Mouse (Mus musculus) MEL (cell line): Measurements from ENCODE around the gene Gm37596. TPM values are rescaled to one million over a fixed set of nuclear protein-coding genes. Genes with fewer than 3 reads are reported as not detected.

Experiments
- DNase-seq: peaks from one replicate; pipeline ENCODE4 v3.0.0; 2011; ENCODE audit warnings: low read depth, low spot score
- H3K27ac ChIP-seq: 2 replicates; pipeline ENCODE4 v1.5.1; 2012; ENCODE audit warnings: low read depth, mild to moderate bottlenecking, control low read depth, low read length, moderate library complexity; ENCODE audit not compliant: control insufficient read depth
- H3K27me3 ChIP-seq, 2 experiments: fragments of 150-350 bp in 1 of 2; sonication (generic) in 1 of 2; 2 replicates each; pipeline ENCODE4 v1.6.1; 2012; ENCODE audit warnings: low read length in 2 of 2, mild to moderate bottlenecking in 2 of 2, improper control_type of control experiment in 1 of 2, moderate library complexity in 1 of 2; ENCODE audit not compliant: insufficient read depth in 2 of 2, control insufficient read depth in 1 of 2
- H3K36me3 ChIP-seq, 2 experiments: 2 replicates each; pipeline ENCODE4 v1.6.1; 2012 to 2014; ENCODE audit warnings: low read length in 2 of 2, improper control_type of control experiment in 1 of 2, inconsistent platforms in 1 of 2, mild to moderate bottlenecking in 1 of 2; ENCODE audit not compliant: insufficient read depth in 2 of 2, control insufficient read depth in 1 of 2
- H3K4me1 ChIP-seq, 2 experiments: fragments of 150-350 bp in 1 of 2; sonication (generic) in 1 of 2; 2 replicates each; pipeline ENCODE4 v1.6.1; 2012; ENCODE audit warnings: low read length in 2 of 2, improper control_type of control experiment in 1 of 2, mild to moderate bottlenecking in 1 of 2; ENCODE audit not compliant: insufficient read depth in 2 of 2, control insufficient read depth in 1 of 2
- H3K4me3 ChIP-seq, 2 experiments: fragments of 150-350 bp in 1 of 2; sonication (generic) in 1 of 2; 2 replicates each; pipeline ENCODE4 v1.5.1; 2012; ENCODE audit warnings: low read depth in 2 of 2, low read length in 2 of 2, mild to moderate bottlenecking in 2 of 2, moderate library complexity in 2 of 2, control low read depth in 1 of 2, improper control_type of control experiment in 1 of 2; ENCODE audit not compliant: control insufficient read depth in 1 of 2, insufficient read depth in 1 of 2
- H3K79me2 ChIP-seq: 2 replicates; pipeline ENCODE4 v1.6.1; 2012; ENCODE audit warnings: mild to moderate bottlenecking, low read length, moderate library complexity; ENCODE audit not compliant: control insufficient read depth, poor library complexity, insufficient read depth
- H3K9ac ChIP-seq: 2 replicates; pipeline ENCODE4 v1.6.1; 2012; ENCODE audit warnings: low read depth, mild to moderate bottlenecking, control low read depth, low read length, moderate library complexity; ENCODE audit not compliant: control insufficient read depth, poor library complexity, severe bottlenecking
- H3K9me3 ChIP-seq: fragments of 150-350 bp; sonication (generic); replicated peaks from 2 replicates; pipeline ENCODE4 v1.6.1; 2012; ENCODE audit warnings: mild to moderate bottlenecking, low read length, improper control_type of control experiment, moderate library complexity; ENCODE audit not compliant: insufficient read depth
- BHLHE40 ChIP-seq: IDR thresholded peaks from 2 replicates; pipeline ENCODE4 v1.6.1; 2012; ENCODE audit warnings: low read depth, mild to moderate bottlenecking, inconsistent platforms, low read length, improper control_type of control experiment, borderline replicate concordance
- CHD2 ChIP-seq: IDR thresholded peaks from 2 replicates; pipeline ENCODE4 v1.6.1; 2011; ENCODE audit warnings: low read length, improper control_type of control experiment
- CTCF ChIP-seq, 3 experiments: IDR thresholded peaks in 2 of 3; conservative IDR thresholded peaks in 1 of 3; 2 replicates each; pipeline ENCODE4 v1.5.1; 2011 to 2012; ENCODE audit warnings: low read length in 3 of 3, low read depth in 2 of 3, mild to moderate bottlenecking in 2 of 3, improper control_type of control experiment in 1 of 3, inconsistent platforms in 1 of 3, mixed read lengths in 1 of 3, moderate library complexity in 1 of 3; ENCODE audit not compliant: control insufficient read depth in 1 of 3, insufficient read depth in 1 of 3, poor library complexity in 1 of 3, severe bottlenecking in 1 of 3
- E2F4 ChIP-seq: IDR thresholded peaks from 2 replicates; pipeline ENCODE4 v1.6.1; 2011; ENCODE audit warnings: low read depth, low read length, improper control_type of control experiment, borderline replicate concordance
- ELF1 ChIP-seq: IDR thresholded peaks from 2 replicates; pipeline ENCODE4 v1.6.1; 2014; ENCODE audit warnings: low read depth, mild to moderate bottlenecking, inconsistent platforms, low read length, improper control_type of control experiment, moderate library complexity
- EP300 ChIP-seq, 2 experiments: IDR thresholded peaks; 2 replicates each; pipeline ENCODE4 v1.6.1; 2011; ENCODE audit warnings: improper control_type of control experiment in 2 of 2, low read length in 2 of 2, low read depth in 1 of 2, mild to moderate bottlenecking in 1 of 2
- ETS1 ChIP-seq: IDR thresholded peaks from 2 replicates; pipeline ENCODE4 v1.6.1; 2012; ENCODE audit warnings: low read depth, mild to moderate bottlenecking, inconsistent platforms, low read length, improper control_type of control experiment, moderate library complexity
- GATA1 ChIP-seq: IDR thresholded peaks from 2 replicates; pipeline ENCODE4 v1.6.1; 2011; ENCODE audit warnings: low read depth, low read length, improper control_type of control experiment
- HCFC1 ChIP-seq: IDR thresholded peaks from 2 replicates; pipeline ENCODE4 v1.6.1; 2012; ENCODE audit warnings: low read depth, mild to moderate bottlenecking, inconsistent platforms, low read length, improper control_type of control experiment, moderate library complexity
- KAT2A ChIP-seq: conservative IDR thresholded peaks from 2 replicates; pipeline ENCODE4 v1.6.1; 2012; ENCODE audit warnings: low read depth, low read length, improper control_type of control experiment, inconsistent platforms
- MAFK ChIP-seq: IDR thresholded peaks from 2 replicates; pipeline ENCODE4 v1.6.1; 2011; ENCODE audit warnings: low read depth, mild to moderate bottlenecking, low read length, improper control_type of control experiment, borderline replicate concordance
- MAX ChIP-seq: IDR thresholded peaks from 2 replicates; pipeline ENCODE4 v1.6.1; 2011; ENCODE audit warnings: low read length, improper control_type of control experiment
- MAZ ChIP-seq: IDR thresholded peaks from 2 replicates; pipeline ENCODE4 v1.6.1; 2012; ENCODE audit warnings: low read depth, mild to moderate bottlenecking, inconsistent platforms, low read length, improper control_type of control experiment
- MEF2A ChIP-seq: IDR thresholded peaks from 2 replicates; pipeline ENCODE4 v1.6.1; 2014; ENCODE audit warnings: low read depth, mild to moderate bottlenecking, inconsistent platforms, low read length, improper control_type of control experiment; ENCODE audit not compliant: poor library complexity, insufficient replicate concordance, severe bottlenecking; ENCODE audit errors: extremely low read depth
- MYB ChIP-seq: IDR thresholded peaks from 2 replicates; pipeline ENCODE4 v1.6.1; 2011; ENCODE audit warnings: mild to moderate bottlenecking, low read depth, low read length, improper control_type of control experiment
- NRF1 ChIP-seq: IDR thresholded peaks from 2 replicates; pipeline ENCODE4 v1.6.1; 2014; ENCODE audit warnings: low read depth, mild to moderate bottlenecking, inconsistent platforms, low read length, improper control_type of control experiment, moderate library complexity; ENCODE audit not compliant: poor library complexity, insufficient read depth, severe bottlenecking
- POLR2A ChIP-seq, 2 experiments: IDR thresholded peaks; 2 replicates each; pipeline ENCODE4 v1.6.1; 2011 to 2012; ENCODE audit warnings: low read length in 2 of 2, mild to moderate bottlenecking in 2 of 2, control low read depth in 1 of 2, improper control_type of control experiment in 1 of 2, low read depth in 1 of 2, moderate library complexity in 1 of 2; ENCODE audit not compliant: control insufficient read depth in 1 of 2, insufficient read depth in 1 of 2, poor library complexity in 1 of 2
- POLR2AphosphoS5 ChIP-seq: IDR thresholded peaks from 2 replicates; pipeline ENCODE4 v1.6.1; 2012; ENCODE audit warnings: low read depth, borderline replicate concordance, mild to moderate bottlenecking, inconsistent platforms, low read length, moderate library complexity, mixed read lengths
- RAD21 ChIP-seq: IDR thresholded peaks from 2 replicates; pipeline ENCODE4 v1.6.1; 2011; ENCODE audit warnings: mild to moderate bottlenecking, low read depth, low read length, improper control_type of control experiment
- SIN3A ChIP-seq: IDR thresholded peaks from 2 replicates; pipeline ENCODE4 v1.6.1; 2012; ENCODE audit warnings: low read length, improper control_type of control experiment, inconsistent platforms
- SMC3 ChIP-seq: IDR thresholded peaks from 2 replicates; pipeline ENCODE4 v1.6.1; 2011; ENCODE audit warnings: low read depth, low read length, improper control_type of control experiment
- TBP ChIP-seq: IDR thresholded peaks from 2 replicates; pipeline ENCODE4 v1.8.0; 2011; ENCODE audit warnings: low read depth, low read length, improper control_type of control experiment
- TCF12 ChIP-seq: IDR thresholded peaks from 2 replicates; pipeline ENCODE4 v1.6.1; 2014; ENCODE audit warnings: low read depth, mild to moderate bottlenecking, inconsistent platforms, low read length, improper control_type of control experiment, moderate library complexity
- USF1 ChIP-seq: IDR thresholded peaks from 2 replicates; pipeline ENCODE4 v1.6.1; 2014; ENCODE audit warnings: low read depth, mild to moderate bottlenecking, inconsistent platforms, low read length, improper control_type of control experiment, moderate library complexity
- USF2 ChIP-seq, 2 experiments: IDR thresholded peaks; 2 replicates each; pipeline ENCODE4 v1.6.1; 2011 to 2012; ENCODE audit warnings: improper control_type of control experiment in 2 of 2, low read length in 2 of 2, borderline replicate concordance in 1 of 2, inconsistent platforms in 1 of 2, low read depth in 1 of 2, mild to moderate bottlenecking in 1 of 2; ENCODE audit not compliant: insufficient read depth in 1 of 2
- ZMIZ1 ChIP-seq: IDR thresholded peaks from 2 replicates; pipeline ENCODE4 v1.6.1; 2012; ENCODE audit warnings: low read depth, mild to moderate bottlenecking, inconsistent platforms, low read length, improper control_type of control experiment, moderate library complexity
- polyA plus RNA-seq, 2 experiments: library from polyadenylated mRNA; stranded (reverse) in 1 of 2; unstranded in 1 of 2; fragments of >175 nt in 1 of 2; fragments of >200 nt in 1 of 2; gene quantifications; 2 replicates each; pipeline versions ENCODE4 v1.2.1 to v1.2.4; 2012; ENCODE audit warnings: low replicate concordance in 2 of 2, low read depth in 1 of 2; ENCODE audit not compliant: insufficient read length in 2 of 2, insufficient read depth in 1 of 2, missing spikeins in 1 of 2
- total RNA-seq: library from RNA; depleted of rRNA; stranded (reverse); fragments of 300-350 nt; gene quantifications from 2 replicates; pipeline ENCODE4 v1.2.3, GENCODE M21; 2012

The Gm37596 gene
- total and polyA plus RNA-seq, 3 experiments: 0.10 TPM; not detected in 2

- Histone ChIP-seq H3K4me1 (no peaks in the 10 kb centered on the region), H3K9me3 (no peaks in the 10 kb centered on the region), H3K9ac (no peak overlapping the region), H3K36me3 (no peaks in the 10 kb centered on the region), H3K27ac (no peak overlapping the region), H3K27me3 (no peaks in the 10 kb centered on the region), H3K79me2 (no peaks in the 10 kb centered on the region), H3K4me3 (no peak overlapping the region)
- DNase-seq: no peak
- no peak for TF ChIP-seq GATA1
- TF ChIP-seq E2F4: no peak
- no peak for TF ChIP-seq RAD21
- TF ChIP-seq POLR2AphosphoS5: no peak
- TF ChIP-seq POLR2A (IDR thresholded peaks at IDR 0.05; ENCODE audit: control insufficient read depth in 1 of 2, insufficient read depth in 1 of 2, low read depth in 1 of 2, low read length in 2 of 2, poor library complexity in 1 of 2): no peak
- no peak for TF ChIP-seq BHLHE40
- TF ChIP-seq CTCF (IDR thresholded peaks at IDR 0.05 in 2 of 3, conservative IDR thresholded peaks at IDR 0.05 in 1 of 3; ENCODE audit: control insufficient read depth in 1 of 3, insufficient read depth in 1 of 3, low read depth in 2 of 3, low read length in 3 of 3, poor library complexity in 1 of 3, severe bottlenecking in 1 of 3): no peak
- TF ChIP-seq TBP: no peak
- TF ChIP-seq SIN3A: no peak
- TF ChIP-seq MEF2A: no peak
- TF ChIP-seq USF2 (IDR thresholded peaks at IDR 0.05; ENCODE audit: borderline replicate concordance in 1 of 2, insufficient read depth in 1 of 2, low read depth in 1 of 2, low read length in 2 of 2): no peak
- no peak for TF ChIP-seq TCF12
Measured at GRCm38 (mm10) chr3:93654260-93654659, 38.6 kb downstream of the Gm37596 start.

- Histone ChIP-seq H3K4me1 (no peaks in the 10 kb centered on the region), H3K9me3 (no peaks in the 10 kb centered on the region), H3K4me3 (no peak within 1 kb of the TSS), H3K9ac (no peak within 1 kb of the TSS), H3K27me3 (no peaks in the 10 kb centered on the region), H3K79me2 (no peaks in the 10 kb centered on the region), H3K36me3 (no peaks in the 10 kb centered on the region), H3K27ac (no peak within 1 kb of the TSS)
- TF ChIP-seq USF2 (IDR thresholded peaks at IDR 0.05; ENCODE audit: borderline replicate concordance in 1 of 2, insufficient read depth in 1 of 2, low read depth in 1 of 2, low read length in 2 of 2) (no peak), SIN3A (no peak), USF1 (no peak), HCFC1 (no peak), SMC3 (no peak), EP300 (IDR thresholded peaks at IDR 0.05; ENCODE audit: low read depth in 1 of 2, low read length in 2 of 2) (no peak), BHLHE40 (no peak), TBP (no peak), MAX (no peak), MEF2A (no peak), CHD2 (no peak), MYB (no peak), KAT2A (no peak), NRF1 (no peak), MAZ (no peak), ELF1 (no peak), ZMIZ1 (no peak), MAFK (no peak), RAD21 (no peak), ETS1 (no peak)
- no peak for DNase-seq
Measured at GRCm38 (mm10) chr3:93652586-93652985, 40.3 kb downstream of the Gm37596 start, which contains the start of gene Tdpoz2. Tdpoz2 (minus strand) TSS chr3:93652686.
